Mouse (Mus musculus) lung, embryonic 14.5 days (tissue): Measurements from ENCODE around the gene Ccdc137. TPM values are rescaled to one million over a fixed set of nuclear protein-coding genes. Genes with fewer than 3 reads are reported as not detected.
A peak's percentile ranks its signal among the peaks of the same experiment; 100 is the strongest.
"Not testable (repeated sequence)": the region's sequence is repeated elsewhere in the genome, so short reads cannot be mapped to it uniquely, and the experiment has no call there.

Source experiments
- ATAC-seq: fragments of 200-750 bp; cut with Nextera tagmentation; 2 replicates; pipeline ENCODE4 v1.8.0; 2017; ENCODE audit warnings: mild to moderate bottlenecking, moderate TSS enrichment, moderate library complexity; ENCODE audit not compliant: insufficient read depth
- DNase-seq: peaks from one replicate; pipeline ENCODE4 v3.0.0-alpha.2; 2015
- H3K27ac ChIP-seq: fragments of 300-500 bp; sonication (generic); 2 replicates; pipeline ENCODE4 v1.5.1; 2014; ENCODE audit warnings: low read depth, mild to moderate bottlenecking, moderate library complexity
- H3K27me3 ChIP-seq: fragments of 300-500 bp; sonication (generic); 2 replicates; pipeline ENCODE4 v1.6.1; 2014; ENCODE audit warnings: low read length, control low read depth; ENCODE audit not compliant: insufficient read depth
- H3K36me3 ChIP-seq: fragments of 300-500 bp; sonication (generic); 2 replicates; pipeline ENCODE4 v1.6.1; 2014; ENCODE audit warnings: control low read depth; ENCODE audit not compliant: insufficient read depth
- H3K4me1 ChIP-seq: fragments of 300-500 bp; sonication (generic); 2 replicates; pipeline ENCODE4 v1.6.1; 2014; ENCODE audit warnings: antibody characterized with exemption, control low read depth; ENCODE audit not compliant: insufficient read depth
- H3K4me2 ChIP-seq: fragments of 300-500 bp; sonication (generic); 2 replicates; pipeline ENCODE4 v1.6.1; 2014; ENCODE audit warnings: mild to moderate bottlenecking
- H3K4me3 ChIP-seq: fragments of 300-500 bp; sonication (generic); 2 replicates; pipeline ENCODE4 v1.5.1; 2014; ENCODE audit warnings: low read depth, low read length
- H3K9ac ChIP-seq: fragments of 300-500 bp; sonication (generic); 2 replicates; pipeline ENCODE4 v1.6.1; 2014
- H3K9me3 ChIP-seq: fragments of 300-500 bp; sonication (generic); 2 replicates; pipeline ENCODE4 v1.6.1; 2016; ENCODE audit warnings: low read depth, low read length, control low read depth
- CTCF ChIP-seq: IDR thresholded peaks from 2 replicates; pipeline ENCODE4 v1.5.1; 2016; ENCODE audit warnings: antibody characterized with exemption, low read depth
- WGBS: fragments of 180-500 bp; shearing (Covaris S2); extraction: QIAGEN DNeasy Blood & Tissue Kit; methylation state at CpG from one replicate; pipeline ENCODE4 v1.1.7; 2014; 5-methylcytosine and 5-hydroxymethylcytosine counted together
- polyA plus RNA-seq: library from polyadenylated mRNA; unstranded; fragments of >200 nt; fragmentation: Nextera tagmentation; extraction: Ambion mirVana; gene quantifications from 2 replicates; pipeline ENCODE4 v1.2.1, GENCODE M21; 2014

The Ccdc137 gene
- 32.2 and 34.6 TPM in 2 replicates for polyA plus RNA-seq

DNA sequence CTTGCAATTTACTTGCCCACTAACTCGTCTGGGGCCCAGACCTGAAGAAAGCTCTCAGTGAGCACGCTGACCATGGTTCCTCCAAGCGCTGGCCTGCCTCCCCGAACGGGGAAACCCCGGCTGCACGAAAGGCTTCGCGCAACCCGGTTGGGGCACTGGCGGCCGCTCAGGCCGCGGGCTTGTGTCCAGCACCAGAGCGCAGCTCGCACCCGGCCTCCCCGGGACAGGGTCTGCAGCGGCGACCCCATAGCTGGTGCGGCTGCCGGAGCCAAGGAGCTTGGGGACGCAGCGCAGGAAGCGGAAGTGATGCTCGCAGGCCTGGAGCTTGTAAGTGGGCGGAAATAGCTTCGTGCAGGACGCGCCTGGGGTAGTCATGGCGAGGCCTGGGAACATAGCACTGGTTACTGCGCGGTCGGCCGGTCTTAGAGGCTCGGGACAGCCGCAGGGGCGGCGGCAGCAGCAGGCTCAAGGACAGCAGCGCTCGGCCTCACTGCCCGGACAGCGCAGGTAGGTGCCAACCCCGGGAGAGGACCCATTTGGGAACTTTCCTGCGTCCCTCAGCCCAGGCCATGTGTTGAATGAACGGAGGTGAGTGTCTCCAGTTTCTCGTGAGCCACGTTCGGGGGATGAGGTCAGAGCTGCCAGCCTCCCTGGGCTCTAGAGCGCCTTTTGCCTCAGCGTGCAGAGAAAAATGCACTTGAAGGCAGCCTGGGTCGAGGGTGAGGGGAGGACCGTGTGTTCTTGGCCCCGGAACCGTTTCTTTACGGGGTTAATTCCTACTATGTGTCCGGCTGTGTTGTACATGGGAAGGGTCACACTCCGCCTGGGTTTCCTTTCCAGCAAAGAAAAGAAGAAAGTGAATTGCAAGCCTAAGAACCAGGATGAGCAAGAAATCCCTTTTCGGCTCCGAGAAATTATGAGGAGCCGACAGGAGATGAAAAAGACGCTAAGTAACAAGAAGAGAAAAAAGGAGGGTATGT, at the start of gene Ccdc137, which contains the start of gene Oxld1:
Ccdc137 (plus strand) TSS at position 344 of the 980 bp plus-strand sequence.
Oxld1 (minus strand) TSS at position 297 of the 980 bp plus-strand sequence.
- Histone ChIP-seq H3K27me3 (no peaks in the 10 kb centered on the region), H3K36me3 (peaks cover 35% of the 10 kb centered on the region), H3K4me2 (peak within 1 kb of the TSS; percentile 94), H3K4me1 (0 out of 2 replicates have a peak, but pooled peaks cover 3% of the 10 kb centered on the region), H3K4me3 (peak within 1 kb of the TSS; percentile 90), H3K9me3 (no peaks in the 10 kb centered on the region), H3K27ac (peak within 1 kb of the TSS; percentile 80), H3K9ac (peak within 1 kb of the TSS; percentile 91)
- 2% methylated on average over 62 of the region's 62 CpGs for WGBS
- DNase-seq (peak; percentile 92), ATAC-seq (peak; percentile 95)
- TF ChIP-seq CTCF: no peak

DNA sequence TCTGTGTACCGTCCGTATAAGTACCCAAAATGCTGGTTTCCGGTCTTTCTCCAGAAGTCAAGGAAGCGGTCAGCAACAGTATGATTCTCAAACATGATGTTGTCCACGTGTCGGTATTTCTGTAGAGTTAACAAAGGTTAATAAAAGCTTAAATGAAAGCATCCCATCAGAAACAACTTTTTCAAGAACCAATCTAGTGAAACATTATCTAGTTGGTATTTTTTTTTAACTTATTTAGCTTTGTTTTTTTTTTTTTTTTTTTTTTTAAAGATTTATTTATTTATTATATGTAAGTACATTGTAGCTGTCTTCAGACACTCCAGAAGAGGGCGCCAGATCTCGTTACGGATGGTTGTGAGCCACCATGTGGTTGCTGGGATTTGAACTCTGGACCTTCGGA, 44.3 kb upstream of the Ccdc137 start:
- H3K27ac ChIP-seq, DNase-seq, H3K9me3 ChIP-seq, H3K4me3 ChIP-seq, H3K4me2 ChIP-seq, H3K27me3 ChIP-seq, H3K4me1 ChIP-seq, ATAC-seq, H3K9ac ChIP-seq: not testable (repeated sequence)
- peaks cover 92% of the 10 kb centered on the region for H3K36me3 ChIP-seq
- WGBS: 96% methylated on average over 7 of the region's 10 CpGs

GRCm38 (mm10) chr11:120417852-120418251, 40.1 kb upstream of the Ccdc137 start:
- H3K9ac ChIP-seq: no peak overlapping the region
- H3K27ac ChIP-seq: no peak overlapping the region
- H3K9me3 ChIP-seq: no peaks in the 10 kb centered on the region
- H3K4me1 ChIP-seq: no peaks in the 10 kb centered on the region
- no peak for ATAC-seq
- 83% methylated on average over 7 of the region's 7 CpGs for WGBS
- no peak for DNase-seq
- no peak overlapping the region for H3K4me2 ChIP-seq
- H3K4me3 ChIP-seq: no peak overlapping the region
- H3K36me3 ChIP-seq: peaks cover 90% of the 10 kb centered on the region
- no peak for TF ChIP-seq CTCF
- H3K27me3 ChIP-seq: no peaks in the 10 kb centered on the region

DNA sequence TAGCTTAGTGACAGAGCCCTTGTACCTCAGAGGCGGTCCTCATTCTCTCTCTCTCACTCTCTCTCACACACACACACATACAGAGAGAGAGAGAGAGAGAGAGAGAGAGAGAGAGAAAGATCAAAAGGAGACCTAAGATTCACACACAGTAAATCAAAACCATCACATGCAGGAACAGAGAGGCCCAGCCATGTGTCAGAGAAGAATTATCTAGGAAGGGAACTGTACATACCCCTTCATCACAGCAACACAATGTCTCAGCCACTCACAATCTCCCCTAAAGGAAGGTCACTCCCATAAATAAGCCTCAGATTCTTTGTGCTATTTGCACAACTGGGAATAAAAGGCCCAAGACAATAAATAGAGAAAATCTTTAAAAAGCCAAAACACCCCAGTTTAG, 39.3 kb upstream of the Ccdc137 start:
- H3K9ac ChIP-seq: no peak overlapping the region
- H3K36me3 ChIP-seq: peaks cover 89% of the 10 kb centered on the region
- TF ChIP-seq CTCF: no peak

GRCm38 (mm10) chr11:120422651-120423568, 35.0 kb upstream of the Ccdc137 start:
- Histone ChIP-seq H3K4me1 (no peaks in the 10 kb centered on the region), H3K9ac (no peak overlapping the region), H3K27me3 (no peaks in the 10 kb centered on the region), H3K4me3 (no peak overlapping the region), H3K27ac (no peak overlapping the region), H3K9me3 (no peaks in the 10 kb centered on the region), H3K36me3 (peaks cover 92% of the 10 kb centered on the region), H3K4me2 (no peak overlapping the region)
- TF ChIP-seq CTCF: no peak
- ATAC-seq (no peak), DNase-seq (no peak)
- WGBS: 71% methylated on average over 13 of the region's 13 CpGs

More for the DNA sequence above, 39.3 kb upstream of the Ccdc137 start:
- Histone ChIP-seq H3K27ac (no peak overlapping the region), H3K4me3 (no peak overlapping the region), H3K9me3 (no peaks in the 10 kb centered on the region), H3K4me2 (no peak overlapping the region), H3K4me1 (no peaks in the 10 kb centered on the region), H3K27me3 (no peaks in the 10 kb centered on the region)
- DNase-seq (no peak), ATAC-seq (no peak)
- WGBS: 85% methylated on average over 1 of the region's 1 CpGs

- Histone ChIP-seq H3K4me3 (no peak overlapping the region), H3K9me3 (no peaks in the 10 kb centered on the region), H3K4me1 (no peaks in the 10 kb centered on the region), H3K27ac (no peak overlapping the region), H3K9ac (no peak overlapping the region), H3K36me3 (peaks cover 92% of the 10 kb centered on the region), H3K4me2 (no peak overlapping the region), H3K27me3 (no peaks in the 10 kb centered on the region)
- TF ChIP-seq CTCF: peak; percentile 77
- ATAC-seq (no peak), DNase-seq (peak; percentile 86)
- WGBS: 70% methylated on average over 9 of the region's 9 CpGs
These were observed 34.2 kb upstream of the Ccdc137 start for GRCm38 (mm10) chr11:120423569-120424295.
